ENCODE assay signal across 9 mouse cellular contexts in the genomic region with DNA sequence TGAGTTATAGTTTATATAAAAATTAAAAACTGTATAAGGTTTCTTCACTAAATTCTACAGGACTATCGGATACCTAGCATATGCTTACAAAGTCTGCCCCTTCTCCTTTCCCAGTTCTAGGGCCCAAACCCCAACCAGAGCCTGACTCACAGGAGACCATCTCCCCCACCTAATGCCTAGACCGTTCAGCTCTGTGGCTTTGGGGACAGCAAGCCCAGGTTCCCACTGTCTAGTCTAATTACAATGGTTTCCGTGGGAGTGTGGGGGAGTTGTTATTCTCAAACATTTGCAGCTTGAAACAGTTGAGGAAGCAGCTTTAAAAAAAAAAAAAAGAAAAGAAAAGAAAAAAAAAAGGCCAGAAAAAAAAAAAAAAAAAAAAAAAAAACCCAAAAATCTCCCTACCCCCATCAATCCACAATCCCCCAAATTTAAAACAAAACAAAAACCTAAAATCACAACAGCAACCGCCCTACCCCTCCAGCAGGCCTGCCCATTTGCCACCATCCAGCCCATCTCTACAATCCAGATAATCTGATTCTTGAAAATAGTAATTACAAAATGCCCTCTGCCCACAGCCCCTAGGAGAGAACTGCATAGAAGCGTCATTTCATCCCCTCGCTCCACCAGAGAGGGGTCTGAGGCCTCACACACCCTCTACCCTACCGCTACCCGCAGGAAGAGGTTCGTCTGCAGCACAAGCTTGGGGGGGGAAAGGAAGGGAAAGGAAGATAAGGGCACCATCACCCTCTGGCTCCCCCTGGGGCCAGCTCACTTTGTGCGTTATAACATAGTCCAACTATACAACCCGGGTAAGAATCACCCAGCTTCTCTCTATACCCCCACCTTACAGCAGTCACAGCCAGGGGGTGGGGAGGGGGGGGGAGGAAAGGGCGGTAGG. TPM values are rescaled to one million over a fixed set of nuclear protein-coding genes. Genes with fewer than 3 reads are reported as not detected.
DNase-seq lines count a peak whose midpoint lies in the region; ATAC-seq and TF ChIP-seq lines count a peak whose summit lies in the region.
"Had no signal": no experiment of that assay in that cellular context is flagged by ENCODE, and none has a peak within 500 bp of the region (broad histone marks: within the 10 kb centered on the region; RNA-seq: fewer than 3 reads in every experiment).

No protein-coding gene starts in this region.

- H3K4me2 ChIP-seq in heart, embryonic 16.5 days (ENCODE audit: low read depth, low read length): peak overlapping the region; percentile 72
- peak overlapping the region; percentile 67; the same call in 1 of the 2 replicates for H3K4me2 ChIP-seq in stomach, postnatal 0 days (replicated peaks; ENCODE audit: low read depth)

- ATAC-seq in heart, embryonic 16.5 days (replicated peaks; ENCODE audit: extremely low read depth, insufficient read depth, low FRiP score): no peak
- ATAC-seq in G1E (ENCODE audit: extremely low read depth, insufficient number of reproducible peaks, low FRiP score, poor library complexity, severe bottlenecking): peak; percentile 42; the same call in 1 of the 2 replicates
- ATAC-seq in hematopoietic stem cell, adult 5-6 weeks (replicated peaks in 1 of 2; ENCODE audit: insufficient read depth in 1 of 2, low FRiP score in 2 of 2, low TSS enrichment in 1 of 2, low read depth in 1 of 2, poor library complexity in 2 of 2, severe bottlenecking in 2 of 2): peak; percentile 9 to 30; a peak in 3 of 4 replicates
- ATAC-seq in megakaryocyte, adult 5-6 weeks (ENCODE audit: poor library complexity, severe bottlenecking): peak; percentile 31
- no peak for ATAC-seq in stomach, postnatal 0 days (ENCODE audit: low FRiP score, low TSS enrichment)

- peaks cover 33% of the 10 kb centered on the region for H3K4me1 ChIP-seq in heart, embryonic 16.5 days (ENCODE audit: control insufficient read depth, insufficient read depth, low read length)
- peaks cover 71% of the 10 kb centered on the region for H3K4me1 ChIP-seq in G1E (ENCODE audit: insufficient read depth, low read depth, low read length)
- H3K4me1 ChIP-seq in stomach, postnatal 0 days (replicated peaks; ENCODE audit: control insufficient read depth, insufficient read depth): no peaks in the 10 kb centered on the region; the same call in 1 of the 2 replicates

- no peaks in the 10 kb centered on the region for H3K9me3 ChIP-seq in heart, embryonic 16.5 days (replicated peaks; ENCODE audit: control insufficient read depth, low read length)
- H3K9me3 ChIP-seq in G1E (replicated peaks): no peaks in the 10 kb centered on the region
- no peaks in the 10 kb centered on the region for H3K9me3 ChIP-seq in stomach, postnatal 0 days (ENCODE audit: control insufficient read depth, low read length)

- TF ChIP-seq EP300 in stomach, postnatal 0 days (optimal IDR thresholded peaks at IDR 0.05): no peak

- no peak for TF ChIP-seq CTCF in G1E (IDR thresholded peaks at IDR 0.05; ENCODE audit: low read depth, low read length)
- peak; percentile 41 for TF ChIP-seq CTCF in stomach, postnatal 0 days (IDR thresholded peaks at IDR 0.05; ENCODE audit: low read depth)

- H3K36me3 ChIP-seq in heart, embryonic 16.5 days (ENCODE audit: control insufficient read depth, insufficient read depth): peaks cover 42% of the 10 kb centered on the region
- H3K36me3 ChIP-seq in G1E (replicated peaks): peaks cover 62% of the 10 kb centered on the region
- peaks cover 37% of the 10 kb centered on the region for H3K36me3 ChIP-seq in stomach, postnatal 0 days (ENCODE audit: control insufficient read depth, insufficient read depth, low read length)

- no peak for DNase-seq in heart, postnatal 36 days
- peak; percentile 82 for DNase-seq in G1E (ENCODE audit: low spot score)
- DNase-seq in stomach, postnatal 0 days (ENCODE audit: low spot score): no peak
- no peak for DNase-seq in cerebellum, postnatal 14 days
- DNase-seq in cerebellum, adult 9-10 months: no peak

- H3K27ac ChIP-seq in heart, embryonic 16.5 days (ENCODE audit: low read length): peak overlapping the region; percentile 100
- peak overlapping the region; percentile 95 for H3K27ac ChIP-seq in stomach, postnatal 0 days (replicated peaks)

- H3K4me3 ChIP-seq in heart, embryonic 16.5 days (ENCODE audit: low read length): no peak overlapping the region
- H3K4me3 ChIP-seq in G1E (ENCODE audit: low read depth, low read length): peak overlapping the region; percentile 62; the same call in 1 of the 2 replicates
- no peak overlapping the region for H3K4me3 ChIP-seq in stomach, postnatal 0 days (ENCODE audit: low read depth, low read length)

- no peaks in the 10 kb centered on the region for H3K27me3 ChIP-seq in heart, embryonic 16.5 days (ENCODE audit: control insufficient read depth, insufficient read depth, low read length)
- no peaks in the 10 kb centered on the region for H3K27me3 ChIP-seq in G1E (ENCODE audit: insufficient read depth, low read length)
- H3K27me3 ChIP-seq in stomach, postnatal 0 days (ENCODE audit: control insufficient read depth, insufficient read depth, low read length): no peaks in the 10 kb centered on the region

- no peak overlapping the region for H3K9ac ChIP-seq in heart, embryonic 16.5 days (ENCODE audit: low read length)
- no peak overlapping the region for H3K9ac ChIP-seq in stomach, postnatal 0 days (ENCODE audit: low read length)

- 46% methylated on average over 12 of the region's 12 CpGs for WGBS in heart, embryonic 16.5 days
- WGBS in stomach, postnatal 0 days: 58% methylated on average over 12 of the region's 12 CpGs

- intact Hi-C loops in heart, postnatal 36 days (cut with DNase I): loop anchor here (1.0 kb wide), 1 partner anchor 38 kb away; no protein-coding TSS in a partner anchor

RNA-seq across cellular contexts. Expression of a gene that starts 1.1 kb away (rescaled TPM):
- polyA plus RNA-seq in heart, embryonic 16.5 days (2015; fragmentation: Nextera tagmentation; extraction: Ambion mirVana): 111 and 112 TPM in 2 replicates
- 100 to 1,000 TPM in 1 of 2 experiments, 10 to 100 TPM in 1; 99.8 to 112 TPM for total RNA-seq in heart, postnatal 36 days (2021)
- total RNA-seq in G1E (2014; fragmentation: Nextera tagmentation) (62.8 and 72.4 TPM in 2 replicates), G1E (2017) (114 and 150 TPM in 2 replicates)
- 106 and 142 TPM in 2 replicates for polyA plus RNA-seq in G1E (2012)
- total RNA-seq in hematopoietic stem cell, adult 5-6 weeks (2017): 70.7 and 115 TPM in 2 replicates
- total RNA-seq in megakaryocyte, adult 5-6 weeks (2015): 60.5 TPM in 2 replicates
- total RNA-seq in megakaryocyte, adult 5-6 weeks (2017): 99.7 and 126 TPM in 2 replicates
- polyA plus RNA-seq in stomach, postnatal 0 days (2015; fragmentation: Nextera tagmentation; extraction: Ambion mirVana): 56.2 TPM in 2 replicates

RNA-seq across cellular contexts. Expression of a gene that starts 23.1 kb away (rescaled TPM):
- 0.32 and 0.35 TPM in 2 replicates for polyA plus RNA-seq in heart, embryonic 16.5 days (2015; fragmentation: Nextera tagmentation; extraction: Ambion mirVana)
- under 1 TPM; 0.22 to 0.35 TPM for total RNA-seq in heart, postnatal 36 days (2021)
- not detected in 2 replicates for total RNA-seq in G1E (2014; fragmentation: Nextera tagmentation)
- 0.17 and 0.22 TPM in 2 replicates for total RNA-seq in G1E (2017)
- 0.07 and 0.08 TPM in 2 replicates for polyA plus RNA-seq in G1E (2012)
- 0.15 and 0.63 TPM in 2 replicates for total RNA-seq in hematopoietic stem cell, adult 5-6 weeks (2017)
- not detected in 2 replicates for total RNA-seq in megakaryocyte, adult 5-6 weeks (2015)
- 0.15 and 0.16 TPM in 2 replicates for total RNA-seq in megakaryocyte, adult 5-6 weeks (2017)
- 0.02 TPM in 1 of 2 replicates, not detected in the other for polyA plus RNA-seq in stomach, postnatal 0 days (2015; fragmentation: Nextera tagmentation; extraction: Ambion mirVana)
- total RNA-seq: adrenal gland, adult 18-20 months had no signal

RNA-seq across cellular contexts. Expression of a gene that starts 38.6 kb away (rescaled TPM):
- 8.5 and 8.6 TPM in 2 replicates for polyA plus RNA-seq in heart, embryonic 16.5 days (2015; fragmentation: Nextera tagmentation; extraction: Ambion mirVana)
- 10 to 100 TPM; 56.9 to 60.3 TPM for total RNA-seq in heart, postnatal 36 days (2021)
- total RNA-seq in G1E (2014; fragmentation: Nextera tagmentation): 141 and 150 TPM in 2 replicates
- total RNA-seq in G1E (2017): 22.1 and 27.0 TPM in 2 replicates
- 42.8 and 57.8 TPM in 2 replicates for polyA plus RNA-seq in G1E (2012)
- total RNA-seq in hematopoietic stem cell, adult 5-6 weeks (2017): 33.0 and 45.0 TPM in 2 replicates
- 33.7 and 37.1 TPM in 2 replicates for total RNA-seq in megakaryocyte, adult 5-6 weeks (2015)
- 16.7 and 52.1 TPM in 2 replicates for total RNA-seq in megakaryocyte, adult 5-6 weeks (2017)
- 5.1 TPM in 2 replicates for polyA plus RNA-seq in stomach, postnatal 0 days (2015; fragmentation: Nextera tagmentation; extraction: Ambion mirVana)

RNA-seq across cellular contexts. Expression of a gene that starts 42.8 kb away (rescaled TPM):
- not detected in 2 replicates for polyA plus RNA-seq in heart, embryonic 16.5 days (2015; fragmentation: Nextera tagmentation; extraction: Ambion mirVana)
- total RNA-seq in heart, postnatal 36 days (2021): not detected
- total RNA-seq in G1E (2014; fragmentation: Nextera tagmentation) (not detected in 2 replicates), G1E (2017) (not detected in 2 replicates)
- polyA plus RNA-seq in G1E (2012): not detected in 2 replicates
- not detected in 2 replicates for total RNA-seq in hematopoietic stem cell, adult 5-6 weeks (2017)
- not detected in 2 replicates for total RNA-seq in megakaryocyte, adult 5-6 weeks (2015)
- not detected in 2 replicates for total RNA-seq in megakaryocyte, adult 5-6 weeks (2017)
- not detected in 2 replicates for polyA plus RNA-seq in stomach, postnatal 0 days (2015; fragmentation: Nextera tagmentation; extraction: Ambion mirVana)
- total RNA-seq: adrenal gland, adult 18-20 months had no signal

RNA-seq across cellular contexts. Expression of a gene that starts 54.5 kb away (rescaled TPM):
- 0.28 and 0.44 TPM in 2 replicates for polyA plus RNA-seq in heart, embryonic 16.5 days (2015; fragmentation: Nextera tagmentation; extraction: Ambion mirVana)
- total RNA-seq in heart, postnatal 36 days (2021): under 1 TPM; 0.27 to 0.33 TPM
- total RNA-seq in G1E (2014; fragmentation: Nextera tagmentation): not detected in 2 replicates
- total RNA-seq in G1E (2017): 0.27 TPM in 1 of 2 replicates, not detected in the other
- 0.05 and 0.09 TPM in 2 replicates for polyA plus RNA-seq in G1E (2012)
- 1.4 and 1.8 TPM in 2 replicates for total RNA-seq in hematopoietic stem cell, adult 5-6 weeks (2017)
- 0.04 and 0.34 TPM in 2 replicates for total RNA-seq in megakaryocyte, adult 5-6 weeks (2015)
- not detected in 2 replicates for total RNA-seq in megakaryocyte, adult 5-6 weeks (2017)
- polyA plus RNA-seq in stomach, postnatal 0 days (2015; fragmentation: Nextera tagmentation; extraction: Ambion mirVana): 0.11 TPM in 1 of 2 replicates, not detected in the other

Comparison
In these comparisons a context has a peak if more than half of its experiments do, and no peak if none do; other contexts are left out.
1. ATAC-seq: peak in G1E (single experiment), hematopoietic stem cell, adult 5-6 weeks (2 of 2) and megakaryocyte, adult 5-6 weeks (single experiment); none in heart, embryonic 16.5 days (single experiment) and stomach, postnatal 0 days (single experiment).